Mouse (Mus musculus) left cerebral cortex, adult 2 months (tissue): ENCODE results near the gene Stxbp6. TPM values are rescaled to one million over a fixed set of nuclear protein-coding genes. Genes with fewer than 3 reads are reported as not detected.

ENCODE experiments used
- DNase-seq, 2 experiments: peaks; one replicate each; pipeline ENCODE4 v3.0.0; 2021 to 2022; ENCODE audit warnings: low spot score in 2 of 2, mixed read lengths in 1 of 2; ENCODE audit errors: extremely low spot score in 1 of 2
- H3K27ac ChIP-seq: fragments of 200-600 bp; 2 replicates; pipeline ENCODE4 v1.8.1; 2022
- H3K4me3 ChIP-seq: fragments of 200-600 bp; 2 replicates; pipeline ENCODE4 v1.8.1; 2022
- CTCF ChIP-seq: fragments of 200-600 bp; IDR thresholded peaks from 2 replicates; pipeline ENCODE4 v1.8.1; 2022; ENCODE audit warnings: antibody characterized with exemption, mild to moderate bottlenecking, moderate library complexity
- intact Hi-C: fragments of 180-260 bp; cut with DNase I; formaldehyde crosslinking; loops from one replicate; pipeline ENCODE4 v1.15.1; 2025
- total RNA-seq, 2 experiments: library from RNA; stranded (reverse); gene quantifications; 2 replicates each; pipeline ENCODE4 v1.2.3; 2021

The Stxbp6 gene
- total RNA-seq, 2 experiments from 2014 or later = 67.7 to 75.2 TPM

DNA sequence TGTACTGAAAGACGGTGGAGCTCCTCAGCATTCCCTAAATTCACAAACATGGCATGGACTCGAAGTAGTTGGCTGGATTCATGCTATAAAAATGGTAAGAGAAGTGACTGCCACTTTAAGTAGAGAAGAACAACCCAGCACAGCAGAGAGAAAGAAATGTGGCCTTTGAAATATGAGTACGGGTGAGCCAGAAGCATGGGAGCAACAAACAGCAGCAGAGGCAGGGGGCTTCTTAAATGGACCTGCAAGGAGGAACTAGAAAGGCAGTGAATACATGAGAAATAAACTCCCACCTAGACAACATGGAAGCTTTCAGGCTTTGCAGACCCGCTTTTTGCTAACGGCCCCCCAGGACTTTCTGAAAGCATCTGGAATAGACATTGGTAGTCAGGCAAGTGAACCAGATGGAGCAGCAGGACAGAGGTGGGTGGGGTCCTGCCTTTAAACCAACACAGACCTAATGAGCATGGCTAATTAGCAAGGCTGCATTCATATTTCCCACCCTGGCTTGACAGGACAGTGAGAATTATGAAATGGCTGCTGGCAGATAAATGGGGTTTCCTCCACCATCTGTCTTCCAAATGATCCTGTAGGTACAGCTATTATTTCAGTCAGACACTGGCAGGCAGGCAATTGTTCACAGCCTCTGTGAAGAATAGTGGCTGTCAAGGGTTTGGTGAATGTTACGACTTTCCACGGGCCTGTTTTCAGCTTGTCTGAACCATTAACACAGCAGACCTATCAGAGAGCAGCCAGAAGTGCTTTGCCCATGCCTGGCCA, 234.7 kb downstream of the Stxbp6 start:
- DNase-seq = no peak
- intact Hi-C loops = no loop called here
- TF ChIP-seq CTCF = no peak
- Histone ChIP-seq H3K4me3 (no peak overlapping the region), H3K27ac (no peak overlapping the region)

DNA sequence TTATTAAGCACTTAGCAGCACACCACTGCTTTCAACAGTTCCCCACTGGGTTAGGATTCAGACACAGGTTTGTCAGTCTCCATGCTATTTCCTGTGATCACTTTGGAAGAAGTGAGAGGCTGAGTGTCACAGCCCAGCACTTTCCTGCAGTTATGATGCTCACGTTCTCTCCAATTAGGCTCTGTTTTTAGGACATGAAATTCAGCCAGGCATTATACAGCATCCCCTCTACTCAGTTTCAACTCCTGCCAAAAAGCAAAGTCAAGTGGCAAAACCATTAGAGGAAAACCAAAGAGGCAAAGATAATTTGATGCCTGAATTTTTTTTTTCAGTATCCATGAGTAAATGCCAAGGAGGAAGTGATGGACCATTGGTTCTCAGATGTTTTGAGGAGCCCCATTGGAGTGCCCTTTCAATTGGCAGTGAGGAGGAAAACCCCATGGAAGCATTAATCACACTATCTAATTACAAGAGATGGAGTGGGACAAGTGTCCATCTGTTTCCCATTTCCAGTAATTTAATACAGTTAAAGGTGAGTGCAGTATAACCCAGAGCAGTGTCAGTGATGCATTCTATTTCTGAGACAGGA, 238.5 kb downstream of the Stxbp6 start:
- H3K27ac ChIP-seq = no peak overlapping the region
- no peak for TF ChIP-seq CTCF
- DNase-seq = no peak
- intact Hi-C loops = no loop called here
- no peak overlapping the region for H3K4me3 ChIP-seq

DNA sequence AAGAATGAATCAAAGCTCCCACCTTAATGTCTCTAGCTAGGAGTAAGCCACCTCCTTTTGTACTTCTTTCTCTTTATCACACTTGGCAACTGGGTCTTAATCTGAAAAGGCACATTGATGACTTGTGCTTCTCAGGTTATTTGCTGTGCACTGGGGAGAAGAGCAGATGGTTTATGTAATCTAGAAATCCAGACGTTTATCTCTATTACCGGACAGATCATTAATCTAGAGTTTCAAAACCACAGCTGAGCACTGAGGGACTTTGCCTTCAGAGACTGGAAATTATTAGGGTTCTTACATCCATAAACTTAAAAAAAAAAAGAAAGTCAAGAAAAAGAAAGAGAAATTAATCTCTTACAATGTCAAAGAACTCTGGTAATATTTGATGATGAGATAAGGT, 262.6 kb downstream of the Stxbp6 start:
- DNase-seq = no peak
- intact Hi-C loops = no loop called here
- no peak for TF ChIP-seq CTCF
- Histone ChIP-seq H3K4me3 (no peak overlapping the region), H3K27ac (no peak overlapping the region)

DNA sequence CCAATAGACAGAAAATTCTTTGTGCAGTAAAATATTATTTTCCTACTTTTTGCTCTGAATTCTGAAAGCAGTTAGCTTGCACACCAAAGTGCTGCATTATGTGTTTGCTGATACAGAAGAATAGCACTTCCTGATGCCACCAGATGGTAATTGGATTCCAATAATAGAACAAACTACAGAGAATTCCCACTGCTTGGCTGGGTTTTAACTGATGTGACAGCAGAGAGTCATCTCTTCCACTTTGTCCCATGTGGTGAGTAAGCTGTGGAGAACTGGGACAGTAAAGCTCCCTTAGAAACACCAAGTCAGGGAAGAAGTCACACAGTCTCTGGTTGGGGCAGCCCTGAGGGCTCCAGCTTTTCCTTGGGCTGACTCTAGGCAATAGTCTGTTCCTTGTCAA, 270.3 kb downstream of the Stxbp6 start:
- Histone ChIP-seq H3K4me3 (no peak overlapping the region), H3K27ac (no peak overlapping the region)
- no peak for DNase-seq
- no peak; the same call in 1 of the 2 replicates for TF ChIP-seq CTCF
- intact Hi-C loops = no loop called here
